Mouse (Mus musculus) liver, embryonic 11.5 days (tissue): ENCODE data around the gene Sec31b. TPM values are rescaled to one million over a fixed set of nuclear protein-coding genes. Genes with fewer than 3 reads are reported as not detected.

Experiments
- ATAC-seq: fragments of 200-750 bp; cut with Nextera tagmentation; replicated peaks from 2 replicates; pipeline ENCODE4 v1.8.0; 2017; ENCODE audit warnings: moderate number of reproducible peaks, mild to moderate bottlenecking, moderate TSS enrichment, moderate library complexity; ENCODE audit not compliant: low FRiP score
- DNase-seq: peaks from one replicate; pipeline ENCODE4 v3.0.0-alpha.2; 2017; ENCODE audit warnings: low spot score
- H3K27ac ChIP-seq: fragments of 300-500 bp; sonication (generic); 2 replicates; pipeline ENCODE4 v1.5.1; 2014; ENCODE audit warnings: mild to moderate bottlenecking, low read depth, low read length, control low read depth
- H3K27me3 ChIP-seq: fragments of 300-500 bp; sonication (generic); replicated peaks from 2 replicates; pipeline ENCODE4 v1.6.1; 2014; ENCODE audit warnings: low read length, mixed read lengths; ENCODE audit not compliant: control insufficient read depth, insufficient read depth
- H3K36me3 ChIP-seq: fragments of 300-500 bp; sonication (generic); 2 replicates; pipeline ENCODE4 v1.6.1; 2014; ENCODE audit warnings: mild to moderate bottlenecking, low read length, moderate library complexity, mixed read lengths; ENCODE audit not compliant: control insufficient read depth, insufficient read depth
- H3K4me1 ChIP-seq: fragments of 300-500 bp; sonication (generic); replicated peaks from 2 replicates; pipeline ENCODE4 v1.6.1; 2014; ENCODE audit warnings: low read length, mixed read lengths; ENCODE audit not compliant: control insufficient read depth, insufficient read depth
- H3K4me2 ChIP-seq: fragments of 300-500 bp; sonication (generic); 2 replicates; pipeline ENCODE4 v1.6.1; 2014; ENCODE audit warnings: mild to moderate bottlenecking, control low read depth, moderate library complexity
- H3K4me3 ChIP-seq: fragments of 300-500 bp; sonication (generic); 2 replicates; pipeline ENCODE4 v1.5.1; 2014; ENCODE audit warnings: low read depth, low read length, control low read depth
- H3K9ac ChIP-seq: fragments of 300-500 bp; sonication (generic); 2 replicates; pipeline ENCODE4 v1.6.1; 2014; ENCODE audit warnings: low read depth, low read length, control low read depth
- H3K9me3 ChIP-seq: fragments of 300-500 bp; sonication (generic); 2 replicates; pipeline ENCODE4 v1.6.1; 2016; ENCODE audit warnings: low read length, inconsistent platforms, mixed read lengths; ENCODE audit not compliant: control insufficient read depth
- WGBS: fragments of 180-500 bp; shearing (Covaris S2); extraction: QIAGEN DNeasy Blood & Tissue Kit; methylation state at CpG from one replicate; pipeline ENCODE4 v1.1.7; 2014; 5-methylcytosine and 5-hydroxymethylcytosine counted together
- polyA plus RNA-seq: library from polyadenylated mRNA; unstranded; fragments of >200 nt; fragmentation: Nextera tagmentation; extraction: Ambion mirVana; gene quantifications from 2 replicates; pipeline ENCODE4 v1.2.1, GENCODE M21; 2014

The Sec31b gene
- polyA plus RNA-seq, 1 experiment from 2014 or later: 0.58 TPM

DNA sequence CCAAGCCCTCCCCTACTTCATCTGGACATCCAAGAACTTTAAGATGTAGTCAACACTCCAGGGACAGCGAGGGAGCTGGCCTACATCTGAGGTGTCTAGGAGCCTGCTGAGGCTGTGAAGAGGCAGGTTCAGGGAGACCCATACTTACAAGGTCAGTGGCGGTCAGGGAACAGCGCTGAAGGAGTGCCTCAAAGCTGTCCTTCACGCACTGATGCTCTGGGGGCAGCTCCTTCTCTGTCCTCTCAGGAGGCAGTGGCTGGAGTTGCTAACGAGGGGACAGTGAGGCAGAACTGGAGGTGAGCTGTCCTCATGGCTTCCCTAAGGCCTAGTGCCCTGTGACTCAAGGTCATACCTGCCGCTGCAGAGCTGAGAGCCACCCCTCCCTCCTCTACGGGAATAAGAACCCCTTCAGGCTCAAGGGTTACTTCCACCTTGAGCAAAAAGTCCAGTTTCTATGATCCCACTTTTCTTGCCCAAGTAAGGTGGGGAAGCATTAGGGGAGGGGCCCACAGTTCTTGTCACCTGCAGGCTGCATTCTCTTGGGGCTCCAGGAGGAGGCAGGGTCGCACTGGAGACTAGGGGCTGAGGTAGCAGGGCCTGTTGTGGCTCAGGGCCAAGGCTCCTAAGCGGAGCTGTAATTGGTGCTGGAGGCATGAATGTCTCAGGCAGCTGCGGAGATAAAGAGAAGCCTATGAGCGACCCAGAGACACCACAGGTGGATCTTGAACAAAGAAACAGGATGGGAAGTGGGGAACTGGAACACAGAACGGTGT is 27.5 kb downstream of the Sec31b start:
- Histone ChIP-seq H3K4me1 (no peaks in the 10 kb centered on the region), H3K27me3 (peaks cover 44% of the 10 kb centered on the region), H3K27ac (no peak overlapping the region), H3K9me3 (no peaks in the 10 kb centered on the region), H3K36me3 (no peaks in the 10 kb centered on the region), H3K4me3 (no peak overlapping the region), H3K9ac (no peak overlapping the region), H3K4me2 (no peak overlapping the region)
- 57% methylated on average over 12 of the region's 12 CpGs for WGBS
- no peak for ATAC-seq
- no peak for DNase-seq

DNA sequence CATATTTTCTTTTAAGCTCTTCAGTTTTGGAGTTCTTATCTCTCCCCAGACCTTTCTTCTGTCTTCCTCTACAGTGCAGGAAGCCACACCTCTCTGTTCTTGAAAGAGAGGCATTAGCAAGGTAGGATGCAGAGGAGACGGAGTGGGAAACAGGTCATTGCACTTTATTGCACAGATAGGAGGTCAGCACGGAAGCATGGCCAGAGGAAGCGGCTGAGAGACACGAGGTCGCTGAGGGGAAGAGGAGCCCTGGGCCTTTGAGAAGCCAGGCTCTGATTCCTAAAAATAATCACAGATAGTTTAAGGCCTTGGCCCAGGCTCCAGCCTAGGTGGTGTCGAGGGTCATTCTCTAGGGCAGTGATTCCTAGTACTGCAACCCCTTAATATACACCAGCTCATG is 29.9 kb downstream of the Sec31b start:
- H3K27me3 ChIP-seq: peaks cover 68% of the 10 kb centered on the region
- WGBS: 42% methylated on average over 6 of the region's 6 CpGs
- H3K4me2 ChIP-seq: no peak overlapping the region
- no peaks in the 10 kb centered on the region for H3K36me3 ChIP-seq
- no peak overlapping the region for H3K9ac ChIP-seq
- DNase-seq (no peak), ATAC-seq (no peak)
- H3K9me3 ChIP-seq: no peaks in the 10 kb centered on the region
- H3K27ac ChIP-seq: no peak overlapping the region
- H3K4me3 ChIP-seq: no peak overlapping the region
- H3K4me1 ChIP-seq: no peaks in the 10 kb centered on the region

DNA sequence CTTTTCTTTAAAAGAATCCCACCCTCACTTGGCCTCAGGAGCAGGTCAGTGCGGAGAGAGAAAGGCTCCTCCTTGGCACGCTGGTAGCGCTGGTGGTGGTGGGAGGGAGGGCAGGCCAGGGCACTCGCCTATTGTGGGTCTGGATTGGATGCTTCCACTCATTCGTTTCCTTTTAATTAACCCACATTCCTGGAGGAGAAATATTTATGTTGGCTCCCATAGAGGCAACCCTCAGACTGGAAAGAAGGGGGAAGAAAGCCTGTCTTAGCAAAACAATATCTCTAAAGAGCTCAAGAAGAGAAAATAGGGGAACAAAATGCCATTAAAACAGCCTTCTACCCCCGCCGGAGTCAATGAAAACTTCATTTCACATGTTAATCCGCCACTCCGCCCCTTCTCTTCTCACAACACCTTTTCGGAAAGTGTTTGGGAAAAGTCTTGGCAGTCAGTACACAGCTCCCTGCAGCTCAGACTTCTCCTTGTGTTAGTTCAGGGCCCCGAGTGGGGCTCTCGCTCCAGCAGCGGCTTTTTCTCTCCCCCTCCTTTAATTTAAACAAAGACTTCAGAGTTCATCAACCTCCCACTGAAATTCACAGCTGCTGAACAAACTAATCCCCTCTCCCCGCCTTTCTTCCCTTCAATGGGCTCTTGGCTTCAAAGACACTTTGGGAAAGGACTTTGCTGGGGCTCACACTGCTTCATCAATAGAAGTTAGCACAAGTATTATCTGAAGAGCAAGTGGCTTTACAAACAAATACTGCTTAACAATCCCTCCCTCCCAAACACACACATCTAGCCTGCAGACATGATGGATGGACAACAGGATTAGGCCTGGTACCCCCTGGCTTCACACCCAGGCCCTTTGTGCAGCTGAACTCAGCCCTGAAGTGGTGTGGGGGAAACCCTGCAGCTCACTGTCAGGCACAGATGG is 30.9 kb downstream of the Sec31b start:
- Histone ChIP-seq H3K36me3 (no peaks in the 10 kb centered on the region), H3K9me3 (no peaks in the 10 kb centered on the region), H3K4me1 (no peaks in the 10 kb centered on the region), H3K9ac (no peak overlapping the region), H3K4me3 (no peak overlapping the region), H3K27me3 (peaks cover 78% of the 10 kb centered on the region), H3K4me2 (no peak overlapping the region), H3K27ac (no peak overlapping the region)
- ATAC-seq: no peak
- no peak for DNase-seq
- 13% methylated on average over 14 of the region's 14 CpGs for WGBS

DNA sequence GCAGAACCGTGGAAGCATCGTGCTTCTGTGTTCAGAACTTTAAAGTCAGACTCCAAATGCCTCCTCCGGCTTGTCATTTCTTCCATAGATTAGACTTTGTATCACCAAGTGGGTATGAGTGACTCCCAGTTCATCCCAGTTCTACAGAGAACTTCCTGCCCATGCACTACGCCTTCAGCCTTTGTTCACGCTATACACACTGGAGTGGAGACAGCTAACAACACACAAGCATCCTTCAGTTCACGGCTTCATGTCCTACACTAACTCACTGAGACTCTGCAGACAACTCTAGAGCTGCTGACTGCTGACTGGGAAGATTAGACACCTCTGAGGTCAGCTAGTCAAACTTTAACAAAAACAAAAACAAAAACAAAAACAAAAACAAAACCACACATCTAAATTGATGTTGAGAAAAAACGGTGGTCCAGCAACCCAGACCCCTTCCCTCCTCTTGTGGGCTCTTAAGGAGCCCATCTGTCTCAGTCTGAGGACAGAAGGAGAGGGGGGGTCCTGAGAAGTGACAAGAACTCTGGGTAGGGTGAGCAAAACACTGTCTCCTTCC is 31.7 kb downstream of the Sec31b start:
- Histone ChIP-seq H3K27me3 (peaks cover 86% of the 10 kb centered on the region), H3K4me1 (no peaks in the 10 kb centered on the region), H3K9ac (no peak overlapping the region), H3K4me3 (no peak overlapping the region), H3K27ac (no peak overlapping the region), H3K9me3 (no peaks in the 10 kb centered on the region), H3K4me2 (no peak overlapping the region), H3K36me3 (no peaks in the 10 kb centered on the region)
- no peak for ATAC-seq
- no peak for DNase-seq
- 35% methylated on average over 7 of the region's 7 CpGs for WGBS

DNA sequence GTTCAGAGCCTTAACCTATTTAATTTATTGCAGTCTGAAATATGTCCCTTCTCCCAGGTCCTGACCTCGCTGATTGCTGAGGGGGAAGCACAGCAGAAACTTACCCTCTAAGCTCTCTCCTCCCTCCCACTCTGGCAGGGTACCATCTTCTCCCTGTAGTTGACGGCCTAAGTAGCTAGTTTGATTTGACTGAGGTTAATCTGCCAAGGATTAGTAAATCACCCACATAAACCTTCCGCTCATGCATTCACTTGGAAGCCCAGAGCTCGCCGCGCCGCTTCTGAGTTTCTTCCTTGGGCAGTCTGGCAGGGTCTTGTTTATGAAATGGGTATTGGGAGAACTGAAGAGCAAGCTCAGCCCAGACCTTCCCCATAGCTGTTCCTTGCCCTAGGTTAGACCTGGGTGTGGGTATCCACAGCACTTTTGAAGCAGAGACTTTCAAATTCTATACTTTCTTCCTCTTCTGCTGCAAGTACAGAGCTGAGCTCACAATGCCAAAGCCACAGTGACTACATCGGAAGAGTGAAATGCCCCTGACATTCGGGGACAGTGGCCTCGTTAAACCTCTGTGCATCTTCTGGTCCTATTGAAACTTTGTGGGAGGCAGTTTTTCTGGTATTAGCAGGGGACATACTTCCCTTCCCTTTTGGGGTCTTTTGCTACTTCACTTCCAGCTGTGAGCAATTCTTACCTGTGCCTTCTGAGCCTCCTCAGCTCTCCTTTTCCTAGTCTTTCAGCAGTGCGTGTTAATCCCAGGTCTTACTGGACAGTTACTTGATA is 32.4 kb downstream of the Sec31b start:
- Histone ChIP-seq H3K4me3 (no peak overlapping the region), H3K9ac (no peak overlapping the region), H3K27me3 (peaks cover 91% of the 10 kb centered on the region), H3K36me3 (no peaks in the 10 kb centered on the region), H3K27ac (no peak overlapping the region), H3K4me1 (no peaks in the 10 kb centered on the region), H3K9me3 (no peaks in the 10 kb centered on the region), H3K4me2 (no peak overlapping the region)
- WGBS: 25% methylated on average over 11 of the region's 11 CpGs
- DNase-seq: no peak
- ATAC-seq: no peak

DNA sequence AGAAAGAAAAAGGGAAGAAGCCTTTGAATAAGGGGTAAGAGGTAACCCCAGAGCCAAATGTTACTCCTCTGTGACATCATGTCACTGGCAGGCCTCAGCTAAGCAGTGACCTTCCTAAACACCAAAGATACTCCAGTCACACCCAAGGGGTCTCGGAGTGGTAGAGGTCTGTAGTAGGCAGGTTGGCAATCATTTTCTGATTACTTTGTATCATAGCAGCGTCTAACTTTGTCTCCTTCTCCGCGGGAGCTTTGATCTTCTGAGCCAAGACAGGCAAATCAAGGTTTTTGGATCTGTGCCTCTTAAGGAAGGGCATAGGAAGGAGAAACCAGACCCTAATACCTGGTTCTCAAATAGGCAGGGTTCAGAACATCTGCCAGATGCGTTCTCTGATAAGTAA is 33.1 kb downstream of the Sec31b start:
- 15% methylated on average over 5 of the region's 5 CpGs for WGBS
- ATAC-seq (no peak), DNase-seq (no peak)
- Histone ChIP-seq H3K4me3 (no peak overlapping the region), H3K9ac (no peak overlapping the region), H3K36me3 (no peaks in the 10 kb centered on the region), H3K4me2 (no peak overlapping the region), H3K4me1 (no peaks in the 10 kb centered on the region), H3K9me3 (no peaks in the 10 kb centered on the region), H3K27me3 (peaks cover 87% of the 10 kb centered on the region), H3K27ac (no peak overlapping the region)

DNA sequence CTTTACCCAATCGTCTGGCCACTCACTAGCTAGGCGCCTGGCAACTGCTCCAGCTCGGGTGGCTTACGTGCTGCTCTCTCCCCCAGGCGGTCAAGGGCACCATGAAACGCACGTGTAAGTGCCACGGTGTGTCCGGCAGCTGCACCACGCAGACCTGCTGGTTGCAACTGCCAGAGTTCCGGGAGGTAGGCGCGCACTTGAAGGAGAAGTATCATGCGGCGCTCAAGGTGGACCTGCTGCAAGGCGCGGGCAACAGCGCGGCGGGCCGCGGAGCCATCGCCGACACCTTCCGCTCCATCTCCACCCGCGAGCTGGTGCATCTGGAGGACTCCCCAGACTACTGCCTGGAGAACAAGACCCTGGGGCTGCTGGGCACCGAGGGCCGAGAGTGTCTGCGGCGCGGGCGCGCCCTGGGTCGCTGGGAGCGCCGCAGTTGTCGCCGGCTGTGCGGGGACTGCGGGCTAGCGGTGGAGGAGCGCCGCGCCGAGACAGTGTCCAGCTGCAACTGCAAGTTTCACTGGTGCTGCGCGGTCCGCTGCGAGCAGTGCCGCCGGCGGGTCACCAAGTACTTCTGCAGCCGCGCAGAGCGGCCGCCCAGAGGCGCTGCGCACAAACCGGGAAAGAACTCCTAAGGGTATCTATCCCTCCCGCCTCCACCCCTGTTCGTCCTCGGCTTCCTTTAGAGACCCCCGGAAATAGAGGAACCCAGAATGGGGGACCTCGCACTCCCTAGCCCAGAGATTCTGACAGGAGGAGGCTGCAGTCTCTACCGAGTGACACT is 34.0 kb downstream of the Sec31b start:
- Histone ChIP-seq H3K4me1 (no peaks in the 10 kb centered on the region), H3K4me3 (peak overlapping the region; percentile 47), H3K4me2 (peak overlapping the region; percentile 71), H3K9ac (no peak overlapping the region), H3K9me3 (no peaks in the 10 kb centered on the region), H3K27ac (no peak overlapping the region), H3K27me3 (peaks cover 78% of the 10 kb centered on the region), H3K36me3 (no peaks in the 10 kb centered on the region)
- DNase-seq: no peak
- no peak for ATAC-seq
- under 1% methylated on average over 66 of the region's 66 CpGs for WGBS
